Mouse (Mus musculus) kidney, embryonic 14.5 days (tissue): ENCODE measurements around the gene Ces4a. TPM values are rescaled to one million over a fixed set of nuclear protein-coding genes. Genes with fewer than 3 reads are reported as not detected.
A peak's percentile ranks its signal among the peaks of the same experiment; 100 is the strongest.

Experiments
- ATAC-seq: fragments of 200-750 bp; cut with Nextera tagmentation; 2 replicates; pipeline ENCODE4 v1.8.0; 2017; ENCODE audit warnings: moderate number of reproducible peaks, mild to moderate bottlenecking, moderate TSS enrichment, moderate library complexity; ENCODE audit not compliant: low FRiP score, low TSS enrichment
- H3K27ac ChIP-seq: fragments of 300-500 bp; sonication (generic); 2 replicates; pipeline ENCODE4 v1.5.1; 2014; ENCODE audit warnings: low read depth, mild to moderate bottlenecking, low read length, moderate library complexity, mixed read lengths
- H3K27me3 ChIP-seq: fragments of 300-500 bp; sonication (generic); 2 replicates; pipeline ENCODE4 v1.6.1; 2014; ENCODE audit warnings: mild to moderate bottlenecking, low read length; ENCODE audit not compliant: control insufficient read depth, insufficient read depth
- H3K36me3 ChIP-seq: fragments of 300-500 bp; sonication (generic); 2 replicates; pipeline ENCODE4 v1.6.1; 2014; ENCODE audit warnings: low read length, mixed read lengths; ENCODE audit not compliant: control insufficient read depth, insufficient read depth
- H3K4me1 ChIP-seq: fragments of 300-500 bp; sonication (generic); 2 replicates; pipeline ENCODE4 v1.6.1; 2014; ENCODE audit warnings: low read length, mixed read lengths; ENCODE audit not compliant: control insufficient read depth, insufficient read depth
- H3K4me2 ChIP-seq: fragments of 300-500 bp; sonication (generic); replicated peaks from 2 replicates; pipeline ENCODE4 v1.6.1; 2014; ENCODE audit warnings: low read depth, mild to moderate bottlenecking, low read length
- H3K4me3 ChIP-seq: fragments of 300-500 bp; sonication (generic); 2 replicates; pipeline ENCODE4 v1.5.1; 2014; ENCODE audit warnings: mild to moderate bottlenecking, low read length
- H3K9ac ChIP-seq: fragments of 300-500 bp; sonication (generic); 2 replicates; pipeline ENCODE4 v1.6.1; 2014; ENCODE audit warnings: low read depth, mild to moderate bottlenecking, low read length, moderate library complexity
- H3K9me3 ChIP-seq: fragments of 300-500 bp; sonication (generic); 2 replicates; pipeline ENCODE4 v1.6.1; 2016; ENCODE audit warnings: low read length; ENCODE audit not compliant: control insufficient read depth
- WGBS: fragments of 180-500 bp; shearing (Covaris S2); extraction: QIAGEN DNeasy Blood & Tissue Kit; methylation state at CpG from one replicate; pipeline ENCODE4 v1.1.7; 2014; 5-methylcytosine and 5-hydroxymethylcytosine counted together
- polyA plus RNA-seq: library from polyadenylated mRNA; unstranded; fragments of >200 nt; fragmentation: Nextera tagmentation; extraction: Ambion mirVana; gene quantifications from 2 replicates; pipeline ENCODE4 v1.2.1, GENCODE M21; 2014

Ces4a gene
- polyA plus RNA-seq, 1 experiment from 2014 or later = not detected

DNA sequence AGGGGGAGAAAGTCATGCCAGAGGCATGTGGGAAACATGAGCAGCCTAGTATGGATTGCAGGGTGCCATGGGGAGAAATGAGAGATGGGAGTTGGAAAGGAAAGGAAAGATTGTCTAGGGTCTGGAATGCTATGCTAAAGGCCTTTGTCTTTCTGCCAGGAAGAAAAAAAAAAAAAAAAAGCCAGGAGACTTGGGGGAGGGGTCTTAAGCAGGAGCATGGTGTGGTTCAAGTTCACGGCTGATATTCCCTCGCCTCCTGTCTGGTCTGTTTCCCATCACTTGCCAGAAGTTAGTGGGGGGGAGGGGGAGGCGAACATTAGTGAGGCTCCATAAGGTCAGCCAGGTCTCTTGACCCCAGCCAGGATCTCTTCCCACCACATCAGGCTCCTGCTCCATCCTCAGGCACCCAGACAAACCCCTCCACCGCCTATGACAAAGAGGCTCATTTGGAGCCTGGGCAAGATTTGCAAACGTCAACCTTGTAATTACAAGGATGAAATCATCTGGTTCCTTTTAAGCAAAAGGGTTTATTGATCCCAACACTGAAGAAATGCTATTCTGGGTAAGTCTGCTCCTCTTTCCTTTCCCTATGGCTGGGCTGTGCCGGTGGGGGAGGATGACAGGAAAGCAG lies 32.8 kb downstream of the Ces4a start:
- Histone ChIP-seq H3K27me3 (no peaks in the 10 kb centered on the region), H3K36me3 (no peaks in the 10 kb centered on the region), H3K4me1 (peaks cover 11% of the 10 kb centered on the region), H3K9me3 (no peaks in the 10 kb centered on the region), H3K27ac (peak overlapping the region; percentile 32; the same call in 1 of the 2 replicates), H3K4me3 (no peak overlapping the region), H3K4me2 (no peak overlapping the region), H3K9ac (no peak overlapping the region)
- peak; percentile 26; the same call in 1 of the 2 replicates for ATAC-seq
- 13% methylated on average over 6 of the region's 6 CpGs for WGBS

DNA sequence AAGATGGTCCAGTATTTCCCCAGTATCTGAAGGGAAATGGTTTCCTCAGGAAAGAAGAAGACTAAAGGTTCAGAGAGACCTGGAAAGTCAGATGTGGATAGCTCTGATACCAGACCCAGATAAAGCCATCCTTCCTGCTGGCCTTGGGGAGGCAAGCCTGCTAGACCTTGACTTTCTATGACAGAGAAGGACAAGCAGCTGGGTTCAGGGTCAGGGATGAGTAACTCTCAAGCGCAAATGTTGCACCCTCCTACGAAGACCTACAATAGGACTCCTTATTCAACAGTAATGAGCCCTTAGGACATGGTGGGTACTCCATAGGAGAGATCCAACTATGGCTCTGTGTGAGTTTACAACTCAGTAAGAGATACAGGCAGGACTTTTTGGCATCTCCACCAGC lies 33.6 kb downstream of the Ces4a start:
- Histone ChIP-seq H3K4me1 (peaks cover 13% of the 10 kb centered on the region), H3K9me3 (no peaks in the 10 kb centered on the region), H3K9ac (no peak overlapping the region), H3K4me3 (no peak overlapping the region), H3K36me3 (no peaks in the 10 kb centered on the region), H3K27me3 (no peaks in the 10 kb centered on the region), H3K27ac (no peak overlapping the region), H3K4me2 (no peak overlapping the region)
- 40% methylated on average over 2 of the region's 2 CpGs for WGBS
- peak; percentile 37; the same call in 1 of the 2 replicates for ATAC-seq

DNA sequence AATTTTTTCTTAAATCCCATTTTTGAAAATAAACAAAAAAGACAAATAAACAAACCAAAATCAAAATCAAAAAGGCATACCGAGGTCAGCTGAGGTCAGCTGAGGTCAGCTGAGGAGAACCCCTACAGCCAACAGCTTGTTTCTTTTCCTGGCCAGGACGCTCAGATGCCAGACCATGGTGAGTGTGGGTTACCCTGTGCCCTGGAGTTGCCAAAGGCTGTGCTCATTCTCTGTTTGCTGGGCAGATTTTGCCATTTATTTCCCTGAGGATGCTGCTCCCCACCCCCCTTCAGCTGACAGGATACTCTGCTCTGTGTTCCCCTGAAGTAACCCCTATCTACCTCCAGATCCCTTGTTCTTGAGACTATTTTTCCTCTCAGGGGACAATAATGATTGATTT lies 35.5 kb downstream of the Ces4a start:
- no peaks in the 10 kb centered on the region for H3K36me3 ChIP-seq
- H3K27me3 ChIP-seq = no peaks in the 10 kb centered on the region
- H3K9ac ChIP-seq = no peak overlapping the region
- H3K4me3 ChIP-seq = no peak overlapping the region
- WGBS = 84% methylated on average over 2 of the region's 2 CpGs
- H3K4me1 ChIP-seq = peaks cover 16% of the 10 kb centered on the region
- H3K9me3 ChIP-seq = no peaks in the 10 kb centered on the region
- ATAC-seq = no peak
- H3K27ac ChIP-seq = no peak overlapping the region
- H3K4me2 ChIP-seq = no peak overlapping the region

DNA sequence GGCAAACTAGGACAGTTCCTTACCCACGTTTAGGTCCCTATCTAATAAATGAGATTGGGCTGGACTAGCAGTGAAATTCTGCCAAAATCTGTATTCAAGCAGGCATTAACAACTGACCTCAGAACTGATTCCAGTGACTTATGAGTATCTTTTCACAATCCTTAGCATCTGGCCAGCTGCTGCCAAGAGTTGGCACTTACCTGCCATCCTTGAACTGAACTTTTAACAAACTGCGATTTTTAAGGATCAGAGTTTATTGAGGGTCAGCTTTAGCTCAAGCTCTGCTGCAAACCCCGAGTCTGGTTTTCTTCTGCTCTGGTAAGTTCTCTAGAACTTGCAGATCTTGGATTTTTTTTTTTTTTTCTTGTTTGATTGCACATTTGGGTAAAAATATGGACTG lies 38.0 kb downstream of the Ces4a start:
- Histone ChIP-seq H3K4me2 (peak overlapping the region; percentile 48), H3K27me3 (no peaks in the 10 kb centered on the region), H3K4me3 (no peak overlapping the region; the same call in 1 of the 2 replicates), H3K9ac (peak overlapping the region; percentile 99; the same call in 1 of the 2 replicates), H3K27ac (no peak overlapping the region), H3K36me3 (peaks cover 5% of the 10 kb centered on the region; the same call in 1 of the 2 replicates), H3K9me3 (no peaks in the 10 kb centered on the region), H3K4me1 (peaks cover 20% of the 10 kb centered on the region; the same call in 1 of the 2 replicates)
- WGBS = 35% methylated on average over 3 of the region's 3 CpGs
- ATAC-seq = no peak

DNA sequence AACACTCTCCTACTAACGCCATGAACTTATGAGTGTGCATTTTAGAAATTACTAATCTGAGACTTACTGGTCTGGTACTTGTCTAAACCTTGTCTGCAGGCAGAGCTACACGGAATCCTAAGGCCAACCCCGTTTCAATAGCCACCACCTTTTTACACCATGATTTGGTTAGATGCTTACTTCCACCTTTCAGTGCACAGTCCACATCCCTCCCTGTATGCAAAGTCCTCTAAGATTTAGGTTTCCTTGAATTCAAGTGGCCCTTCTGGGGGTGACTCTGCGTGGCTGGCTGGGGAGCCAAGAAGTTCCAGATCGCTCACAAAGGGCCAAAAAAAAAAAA lies 38.4 kb downstream of the Ces4a start:
- Histone ChIP-seq H3K4me3 (peak overlapping the region; percentile 93), H3K27me3 (no peaks in the 10 kb centered on the region), H3K4me1 (peaks cover 16% of the 10 kb centered on the region; the same call in 1 of the 2 replicates), H3K9me3 (no peaks in the 10 kb centered on the region), H3K4me2 (peak overlapping the region; percentile 48), H3K36me3 (peaks cover 6% of the 10 kb centered on the region; the same call in 1 of the 2 replicates), H3K9ac (peak overlapping the region; percentile 99), H3K27ac (peak overlapping the region; percentile 99)
- WGBS = 3% methylated on average over 5 of the region's 5 CpGs
- no peak; the same call in 1 of the 2 replicates for ATAC-seq

DNA sequence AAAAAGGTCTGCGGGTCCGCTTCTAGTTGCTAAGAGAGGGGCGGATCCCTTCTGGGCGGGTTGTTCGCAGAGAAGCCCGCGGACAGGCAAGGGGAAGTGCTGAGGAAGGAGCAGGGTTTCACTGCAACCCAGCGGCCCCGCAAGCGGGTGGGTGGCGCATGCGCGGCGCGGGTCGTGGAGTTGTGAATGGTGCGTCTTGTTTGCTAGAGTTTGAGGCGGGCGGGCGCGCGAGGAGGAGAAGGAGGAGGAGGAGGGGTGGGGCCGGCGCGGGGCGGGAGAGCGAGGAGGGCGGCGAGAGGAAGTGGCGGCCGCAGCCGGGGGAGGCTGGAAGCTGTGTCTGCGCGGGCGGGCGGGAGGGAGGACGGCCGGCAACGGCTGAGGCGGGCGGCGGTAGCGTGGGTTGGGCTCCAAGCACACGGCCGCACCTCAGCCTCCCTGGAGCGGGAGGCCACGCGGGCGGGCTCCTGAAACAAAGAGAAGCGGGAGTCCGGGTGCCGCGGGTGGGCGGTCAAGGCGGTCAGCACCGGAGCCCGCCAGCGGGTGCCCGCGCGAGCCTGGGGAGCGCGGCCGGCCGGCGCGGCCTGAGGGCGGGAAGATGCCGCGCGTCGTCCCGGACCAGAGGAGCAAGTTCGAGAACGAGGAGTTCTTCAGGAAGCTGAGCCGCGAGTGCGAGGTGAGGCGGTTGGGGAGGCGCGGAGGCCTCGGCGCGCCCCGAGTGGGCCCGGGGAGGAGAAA lies 38.9 kb downstream of the Ces4a start, which contains the start of gene Cbfb:
Gene Cbfb, plus strand, starts transcription at position 294 of the 735 bp plus-strand sequence.
- H3K4me2 ChIP-seq = peak within 1 kb of the TSS; percentile 70
- peaks cover 6% of the 10 kb centered on the region; the same call in 1 of the 2 replicates for H3K36me3 ChIP-seq
- H3K4me3 ChIP-seq = peak within 1 kb of the TSS; percentile 93
- peak within 1 kb of the TSS; percentile 99 for H3K9ac ChIP-seq
- no peaks in the 10 kb centered on the region for H3K9me3 ChIP-seq
- peaks cover 16% of the 10 kb centered on the region; the same call in 1 of the 2 replicates for H3K4me1 ChIP-seq
- peak within 1 kb of the TSS; percentile 99 for H3K27ac ChIP-seq
- ATAC-seq = peak; percentile 97
- WGBS = 1% methylated on average over 67 of the region's 86 CpGs
- no peaks in the 10 kb centered on the region for H3K27me3 ChIP-seq

DNA sequence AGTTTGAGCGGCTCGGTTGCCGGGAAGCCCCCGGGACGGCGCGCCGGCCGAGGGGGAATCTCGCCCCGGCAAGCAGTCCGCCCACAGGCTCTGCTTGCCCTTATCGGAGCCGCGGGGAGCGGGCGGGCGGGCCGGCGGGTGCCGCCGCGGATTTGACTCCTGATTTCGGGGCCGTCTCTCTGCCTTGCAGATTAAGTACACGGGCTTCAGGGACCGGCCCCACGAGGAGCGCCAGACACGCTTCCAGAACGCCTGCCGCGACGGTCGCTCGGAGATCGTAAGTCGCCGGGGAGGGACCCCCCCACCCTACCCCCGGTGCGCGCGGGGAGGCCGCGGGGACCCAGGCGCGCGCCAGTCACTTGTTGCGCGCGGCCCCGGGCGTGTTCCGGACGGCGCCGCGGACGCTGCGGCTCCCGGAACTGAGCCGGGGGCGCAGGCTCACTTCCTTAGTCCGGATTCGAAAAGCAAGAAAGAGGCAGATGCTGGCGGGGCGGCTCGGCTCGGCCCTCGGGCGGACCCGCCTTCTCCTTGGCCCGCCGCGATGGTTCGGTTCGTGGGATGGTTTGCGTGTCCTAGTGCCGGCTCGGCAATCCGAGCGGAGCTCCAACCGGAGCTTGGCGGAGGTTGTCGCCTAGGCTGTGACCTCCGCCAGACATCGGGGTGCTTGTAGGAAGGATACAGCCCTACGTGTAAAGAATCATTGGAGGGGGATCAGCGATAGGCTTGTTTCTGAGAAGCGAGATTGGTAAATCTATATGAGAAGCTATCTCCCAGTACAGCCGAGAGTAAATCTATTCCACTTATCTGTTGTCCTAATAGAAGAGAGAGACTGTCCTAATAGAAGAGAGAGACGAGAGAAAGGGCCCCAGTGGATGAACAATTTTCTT lies 39.8 kb downstream of the Ces4a start:
- peak overlapping the region; percentile 93 for H3K4me3 ChIP-seq
- peak overlapping the region; percentile 99 for H3K9ac ChIP-seq
- peak; percentile 33 for ATAC-seq
- H3K9me3 ChIP-seq = no peaks in the 10 kb centered on the region
- peaks cover 16% of the 10 kb centered on the region; the same call in 1 of the 2 replicates for H3K4me1 ChIP-seq
- peaks cover 7% of the 10 kb centered on the region; the same call in 1 of the 2 replicates for H3K36me3 ChIP-seq
- under 1% methylated on average over 88 of the region's 92 CpGs for WGBS
- no peaks in the 10 kb centered on the region for H3K27me3 ChIP-seq
- peak overlapping the region; percentile 70 for H3K4me2 ChIP-seq
- peak overlapping the region; percentile 99 for H3K27ac ChIP-seq

DNA sequence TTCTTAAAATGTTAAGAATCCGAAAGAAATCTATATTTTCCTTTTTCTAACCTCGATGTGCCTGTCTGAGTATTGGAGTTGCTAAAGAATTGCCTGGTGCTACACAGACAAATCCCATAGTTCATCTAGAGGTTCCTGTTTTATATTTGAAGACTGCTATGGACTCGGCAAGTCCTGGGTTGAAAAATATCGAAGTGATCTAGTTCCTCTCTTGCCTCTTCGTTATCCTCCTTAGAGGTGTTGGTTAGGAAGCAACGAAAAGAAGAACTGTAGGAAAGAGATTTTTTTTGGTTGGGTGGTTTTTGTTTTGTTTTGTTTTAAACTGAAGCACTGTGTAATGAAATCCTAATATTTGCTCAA lies 40.4 kb downstream of the Ces4a start:
- Histone ChIP-seq H3K27me3 (no peaks in the 10 kb centered on the region), H3K4me2 (peak overlapping the region; percentile 70), H3K4me3 (peak overlapping the region; percentile 93), H3K4me1 (peaks cover 16% of the 10 kb centered on the region; the same call in 1 of the 2 replicates), H3K9ac (peak overlapping the region; percentile 99), H3K9me3 (no peaks in the 10 kb centered on the region), H3K36me3 (peaks cover 14% of the 10 kb centered on the region), H3K27ac (no peak overlapping the region)
- ATAC-seq = no peak
- 27% methylated on average over 6 of the region's 6 CpGs for WGBS
